Mouse (Mus musculus) hematopoietic stem cell, adult 5-6 weeks (primary cell): ENCODE results near the gene Nat8f5. TPM values are rescaled to one million over a fixed set of nuclear protein-coding genes. Genes with fewer than 3 reads are reported as not detected.

Experiments used
- total RNA-seq: library from RNA; stranded (forward); fragments of 172-1452, 232-1000 nt; gene quantifications from 2 replicates; pipeline ENCODE4 v1.2.3, GENCODE M21; 2017

The Nat8f5 gene
- total RNA-seq, 1 experiment from 2014 or later, result not detected

Other genes with a start within 250 kb of the Nat8f5 start
- gene Alms1, start 233.4 kb downstream of the Nat8f5 start, total RNA-seq, result 17.8 and 22.6 TPM in 2 replicates
- gene Nat8f7, start 107.8 kb downstream of the Nat8f5 start, total RNA-seq, result not detected in 2 replicates
- gene Nat8f3, start 55.2 kb downstream of the Nat8f5 start, total RNA-seq, result not detected in 2 replicates
- gene Nat8f6, start within 50 bp of the Nat8f5 start, total RNA-seq, result not detected in 2 replicates
- not detected in 2 replicates for gene Nat8, start 11.1 kb upstream of the Nat8f5 start, total RNA-seq
- not detected in 2 replicates for gene Nat8f2, start 48.2 kb upstream of the Nat8f5 start, total RNA-seq
- gene Nat8f4, start 83.9 kb upstream of the Nat8f5 start, total RNA-seq, result 1.8 and 4.4 TPM in 2 replicates
- gene Tprkb, start 90.9 kb upstream of the Nat8f5 start, total RNA-seq, result 37.2 and 68.0 TPM in 2 replicates
- 6.0 and 7.2 TPM in 2 replicates for gene Nat8f1, start 94.7 kb upstream of the Nat8f5 start, total RNA-seq
- 44.3 and 52.3 TPM in 2 replicates for gene Dusp11, start 140.7 kb upstream of the Nat8f5 start, total RNA-seq
- gene Figla, start 195.2 kb upstream of the Nat8f5 start, total RNA-seq, result not detected in 2 replicates
- gene Add2, start 207.7 kb upstream of the Nat8f5 start, total RNA-seq, result 2.9 and 14.7 TPM in 2 replicates